Mouse (Mus musculus): ENCODE measurements at regions not wholly inside any gene's neighbourhood (a gene's known extent, or its start where the extent isn't known, plus 50 kb on each side); places are given as distances from the start of the nearest gene placed in this dataset.

DNA sequence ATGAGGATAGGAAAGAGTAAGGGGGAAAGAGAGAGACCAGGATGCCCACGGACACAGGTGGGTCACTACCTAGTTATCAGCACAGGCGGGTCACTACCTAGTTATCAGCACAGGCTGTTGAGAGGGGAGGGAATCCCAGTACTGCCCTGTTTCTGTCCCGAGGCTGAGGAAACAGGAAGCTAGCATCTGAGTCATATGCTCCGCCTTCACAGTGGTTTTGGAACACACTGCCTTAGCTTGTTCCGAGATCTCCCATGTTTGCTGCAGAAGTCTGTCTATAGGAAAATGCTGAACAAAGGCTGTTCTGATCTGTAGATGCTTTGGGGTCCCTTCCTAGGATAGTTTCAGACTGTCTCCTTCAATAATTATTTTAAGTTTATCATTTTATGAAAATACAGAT is 55.4 kb upstream of the Chd6 start:
- DNase-seq = no peak
